Mouse (Mus musculus) ovary, postnatal 36 days (tissue): ENCODE measurements around the gene Tenm3.

Source experiments
- DNase-seq: peaks from one replicate; pipeline ENCODE4 v3.0.0; 2022; ENCODE audit warnings: low spot score, mixed read lengths

Tenm3 gene

GRCm38 (mm10) chr8:48322655-48323265, 521.0 kb downstream of the Tenm3 start:
- DNase-seq = no peak

GRCm38 (mm10) chr8:48322240-48322639, 521.5 kb downstream of the Tenm3 start:
- no peak for DNase-seq

GRCm38 (mm10) chr8:48319674-48320073, 524.1 kb downstream of the Tenm3 start:
- DNase-seq = no peak

GRCm38 (mm10) chr8:48317498-48317897, 526.3 kb downstream of the Tenm3 start:
- no peak for DNase-seq

- no peak for DNase-seq
These were observed 528.1 kb downstream of the Tenm3 start for GRCm38 (mm10) chr8:48315605-48316004.

GRCm38 (mm10) chr8:48313985-48314368, 529.8 kb downstream of the Tenm3 start:
- no peak for DNase-seq

GRCm38 (mm10) chr8:48313210-48313984, 530.4 kb downstream of the Tenm3 start:
- DNase-seq = no peak

- DNase-seq = no peak
These were observed 532.0 kb downstream of the Tenm3 start for GRCm38 (mm10) chr8:48311706-48312105.

GRCm38 (mm10) chr8:48310240-48310849, 533.4 kb downstream of the Tenm3 start:
- DNase-seq = no peak

GRCm38 (mm10) chr8:48309191-48309987, 534.4 kb downstream of the Tenm3 start:
- no peak for DNase-seq

GRCm38 (mm10) chr8:48304224-48304623, 539.5 kb downstream of the Tenm3 start:
- no peak for DNase-seq

- DNase-seq = no peak
These were observed 543.1 kb downstream of the Tenm3 start for GRCm38 (mm10) chr8:48300613-48301037.

- DNase-seq = no peak
These were observed 543.7 kb downstream of the Tenm3 start for GRCm38 (mm10) chr8:48300061-48300460.

- DNase-seq = no peak
These were observed 544.4 kb downstream of the Tenm3 start for GRCm38 (mm10) chr8:48299341-48299740.

GRCm38 (mm10) chr8:48296371-48296770, 547.4 kb downstream of the Tenm3 start:
- DNase-seq = no peak

- DNase-seq = no peak
These were observed 548.2 kb downstream of the Tenm3 start for GRCm38 (mm10) chr8:48295558-48295957.

- no peak for DNase-seq
These were observed 550.0 kb downstream of the Tenm3 start for GRCm38 (mm10) chr8:48293797-48294196.

- no peak for DNase-seq
These were observed 558.3 kb downstream of the Tenm3 start for GRCm38 (mm10) chr8:48285432-48285831.

GRCm38 (mm10) chr8:48281855-48282254, 561.9 kb downstream of the Tenm3 start:
- no peak for DNase-seq

- no peak for DNase-seq
These were observed 564.4 kb downstream of the Tenm3 start for GRCm38 (mm10) chr8:48279360-48279759.

GRCm38 (mm10) chr8:48277986-48278635, 565.6 kb downstream of the Tenm3 start:
- no peak for DNase-seq

GRCm38 (mm10) chr8:48275066-48275465, 568.7 kb downstream of the Tenm3 start:
- no peak for DNase-seq
